Mouse (Mus musculus) intestine, postnatal 0 days (tissue): ENCODE measurements at regions not wholly inside any gene's neighbourhood (a gene's known extent, or its start where the extent isn't known, plus 50 kb on each side); places are given as distances from the start of the nearest gene placed in this dataset.

Source experiments
- ATAC-seq: fragments of 200-750 bp; cut with Nextera tagmentation; 2 replicates; pipeline ENCODE4 v1.8.0; 2017; ENCODE audit warnings: mild to moderate bottlenecking, moderate TSS enrichment, moderate library complexity
- H3K27ac ChIP-seq: fragments of 300-500 bp; sonication (generic); 2 replicates; pipeline ENCODE4 v1.5.1; 2014; ENCODE audit warnings: mild to moderate bottlenecking, low read depth, low read length, moderate library complexity
- H3K27me3 ChIP-seq: fragments of 300-500 bp; sonication (generic); replicated peaks from 2 replicates; pipeline ENCODE4 v1.6.1; 2014; ENCODE audit warnings: low read length, mixed read lengths; ENCODE audit not compliant: control insufficient read depth, insufficient read depth
- H3K36me3 ChIP-seq: fragments of 300-500 bp; sonication (generic); 2 replicates; pipeline ENCODE4 v1.6.1; 2014; ENCODE audit warnings: mild to moderate bottlenecking, moderate library complexity; ENCODE audit not compliant: control insufficient read depth, insufficient read depth
- H3K4me1 ChIP-seq: fragments of 300-500 bp; sonication (generic); replicated peaks from 2 replicates; pipeline ENCODE4 v1.6.1; 2014; ENCODE audit warnings: antibody characterized with exemption, low read length, mixed read lengths; ENCODE audit not compliant: control insufficient read depth, insufficient read depth
- H3K4me2 ChIP-seq: fragments of 300-500 bp; sonication (generic); replicated peaks from 2 replicates; pipeline ENCODE4 v1.6.1; 2014; ENCODE audit warnings: low read depth, mild to moderate bottlenecking, moderate library complexity
- H3K4me3 ChIP-seq: fragments of 300-500 bp; sonication (generic); 2 replicates; pipeline ENCODE4 v1.5.1; 2014; ENCODE audit warnings: low read depth, low read length
- H3K9ac ChIP-seq: fragments of 300-500 bp; sonication (generic); 2 replicates; pipeline ENCODE4 v1.6.1; 2014; ENCODE audit warnings: mild to moderate bottlenecking, low read depth, low read length
- H3K9me3 ChIP-seq: fragments of 300-500 bp; sonication (generic); 2 replicates; pipeline ENCODE4 v1.6.1; 2016; ENCODE audit warnings: mixed run types; ENCODE audit not compliant: control insufficient read depth
- CTCF ChIP-seq: sonication (generic); IDR thresholded peaks from 2 replicates; pipeline ENCODE4 v1.5.1; 2016; ENCODE audit warnings: low read depth, mild to moderate bottlenecking, control low read depth, antibody characterized with exemption, moderate library complexity
- WGBS: fragments of 180-500 bp; shearing (Covaris S2); extraction: QIAGEN DNeasy Blood & Tissue Kit; methylation state at CpG from one replicate; pipeline ENCODE4 v1.1.7; 2014; 5-methylcytosine and 5-hydroxymethylcytosine counted together

GRCm38 (mm10) chr1:106102537-106102936, 69.0 kb upstream of the Phlpp1 start:
- WGBS = 78% methylated on average over 5 of the region's 5 CpGs

GRCm38 (mm10) chr1:106109081-106109480, 62.5 kb upstream of the Phlpp1 start:
- H3K9me3 ChIP-seq = no peaks in the 10 kb centered on the region
- H3K4me2 ChIP-seq = no peak overlapping the region
- ATAC-seq = no peak
- no peaks in the 10 kb centered on the region for H3K36me3 ChIP-seq
- H3K27me3 ChIP-seq = 0 out of 2 replicates have a peak, but pooled peaks cover 5% of the 10 kb centered on the region
- H3K9ac ChIP-seq = no peak overlapping the region
- WGBS = 68% methylated on average over 5 of the region's 5 CpGs
- H3K27ac ChIP-seq = no peak overlapping the region
- H3K4me1 ChIP-seq = no peaks in the 10 kb centered on the region
- no peak overlapping the region for H3K4me3 ChIP-seq
- no peak for TF ChIP-seq CTCF

More at GRCm38 (mm10) chr1:106102537-106102936, 69.0 kb upstream of the Phlpp1 start:
- Histone ChIP-seq H3K4me2 (no peak overlapping the region), H3K9me3 (no peaks in the 10 kb centered on the region), H3K27me3 (0 out of 2 replicates have a peak, but pooled peaks cover 7% of the 10 kb centered on the region), H3K27ac (no peak overlapping the region), H3K4me3 (no peak overlapping the region), H3K9ac (no peak overlapping the region), H3K36me3 (no peaks in the 10 kb centered on the region), H3K4me1 (no peaks in the 10 kb centered on the region)
- no peak for TF ChIP-seq CTCF
- ATAC-seq = no peak
